Mouse (Mus musculus): ENCODE measurements around the gene Alg1.

DNA sequence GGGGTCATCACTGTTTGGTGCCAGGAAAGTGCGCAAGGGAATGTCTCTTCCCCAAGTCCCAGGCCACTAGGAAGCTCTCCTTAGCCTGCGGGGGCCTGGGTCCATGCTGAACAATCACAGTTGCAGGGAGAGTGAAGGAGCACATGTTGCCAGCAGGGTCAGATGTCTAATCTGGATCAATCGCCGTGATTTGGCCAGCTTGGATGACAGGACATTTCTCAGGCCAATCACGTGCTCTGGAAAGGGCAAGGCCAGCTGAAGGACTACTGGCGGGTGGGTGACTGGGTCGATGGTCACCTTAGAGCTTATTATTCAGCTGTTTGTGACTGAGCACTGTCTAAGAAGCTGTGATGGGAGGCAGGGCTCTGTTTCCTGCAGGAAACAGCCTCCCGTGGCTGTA, 49.3 kb upstream of the Alg1 start:
- no peak for TF ChIP-seq POLR2A (IDR thresholded peaks at IDR 0.05; ENCODE audit: extremely low read depth, insufficient read depth, low read length)
- TF ChIP-seq CTCF (IDR thresholded peaks at IDR 0.05; ENCODE audit: low read depth, low read length), result no peak
